Mouse (Mus musculus): ENCODE measurements around the gene Ube2a. TPM values are rescaled to one million over a fixed set of nuclear protein-coding genes. Genes with fewer than 3 reads are reported as not detected.

Gene Ube2a
- total RNA-seq (2023), result 10 to 100 TPM; 67.4 to 81.5 TPM

DNA sequence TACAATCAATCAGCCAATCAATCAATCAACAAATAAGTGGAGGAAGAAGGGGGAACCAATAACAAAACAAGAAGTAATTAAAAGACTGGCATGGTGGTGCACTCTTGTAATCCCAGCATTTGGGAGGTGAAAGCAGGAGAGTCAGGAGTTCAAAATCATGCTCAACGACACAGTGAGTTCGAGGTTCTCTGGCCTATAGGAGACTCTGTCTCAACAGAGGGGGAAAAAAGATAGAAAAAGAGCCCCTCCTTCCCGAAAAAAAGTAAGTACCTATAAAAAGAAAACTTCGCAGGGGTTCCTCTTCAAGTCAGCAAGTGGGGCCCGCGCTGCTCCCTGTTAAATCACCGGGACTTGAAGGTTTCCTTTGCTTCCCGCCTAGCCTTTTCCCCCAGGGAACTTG lies at the start of gene Ube2a, which contains the start of gene C330007P06Rik:
Gene Ube2a (plus strand): TSS at position 136 of the 400 bp plus-strand sequence.
Gene C330007P06Rik (minus strand): TSS at position 347 of the 400 bp plus-strand sequence.

DNA sequence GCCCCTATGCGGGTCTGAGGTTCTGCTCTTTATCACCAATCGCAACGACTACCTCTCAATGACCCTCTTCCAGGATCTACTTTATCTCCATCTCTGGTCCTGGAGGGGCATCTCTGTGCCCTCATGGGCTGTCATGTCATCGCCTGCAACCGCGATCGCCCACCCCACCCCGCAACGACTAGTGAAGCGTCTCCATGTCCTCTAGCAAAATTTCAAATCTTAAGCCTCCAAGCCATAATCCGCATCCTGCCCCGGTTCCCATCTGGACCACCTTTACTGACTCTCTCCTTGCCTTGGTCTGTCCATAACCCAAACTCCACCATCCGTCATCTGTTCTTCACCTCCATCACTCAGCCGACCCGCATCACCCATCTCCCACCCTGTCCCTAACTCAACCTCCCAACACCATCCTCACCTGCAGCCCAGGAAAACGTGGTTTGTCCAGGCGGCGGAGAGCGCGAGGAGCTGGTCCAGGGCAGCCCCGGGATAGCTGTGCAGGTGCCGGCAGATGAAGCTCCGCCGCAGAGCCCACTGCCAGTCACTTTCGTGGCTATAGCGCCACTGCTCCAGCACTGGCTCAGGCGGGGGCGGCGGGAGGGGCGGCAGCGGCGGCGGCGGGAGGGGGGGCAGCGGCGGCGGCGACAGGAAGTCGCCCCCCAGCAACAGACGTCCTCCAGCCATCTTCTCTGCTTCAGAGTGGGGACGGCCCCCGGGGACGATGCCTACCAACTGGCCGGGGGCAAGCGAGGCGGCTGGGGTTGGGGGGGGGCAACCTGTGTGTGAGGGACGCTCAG lies 28.8 kb downstream of the Ube2a start, which contains the start of gene Nkrf:
Gene Nkrf (minus strand): TSS at position 579 of the 794 bp plus-strand sequence.

Other genes with a start within 250 kb of the Ube2a start
- gene Akap17b, start 228.5 kb upstream of the Ube2a start, total RNA-seq (2023), result 1 to 10 TPM; 3.6 to 4.6 TPM
- gene Slc25a43, start 130.2 kb upstream of the Ube2a start, total RNA-seq (2023), result 1 to 10 TPM in 1 of 2 experiments, not detected in 1; 1.4 TPM
- gene Slc25a5, start 78.2 kb upstream of the Ube2a start, total RNA-seq (2023), result 100 to 1,000 TPM; 308 to 339 TPM
- gene C330007P06Rik, start 211 bp downstream of the Ube2a start, total RNA-seq (2023), result 10 to 100 TPM; 35.8 to 44.4 TPM
- 10 to 100 TPM; 13.0 to 13.3 TPM for gene Nkrf, start 29.0 kb downstream of the Ube2a start, total RNA-seq (2023)
- gene Sept6, start 117.9 kb downstream of the Ube2a start, total RNA-seq (2023), result 100 to 1,000 TPM; 100 to 126 TPM
- gene Sowahd, start 174.9 kb downstream of the Ube2a start, total RNA-seq (2023), result not detected
- gene Rpl39, start 211.5 kb downstream of the Ube2a start, total RNA-seq (2023), result 1,000 to 10,000 TPM; 1,325 to 1,365 TPM
- 10 to 100 TPM; 54.1 to 55.9 TPM for gene Upf3b, start 236.4 kb downstream of the Ube2a start, total RNA-seq (2023)